Mouse (Mus musculus): ENCODE results near the gene Kdm2b. TPM values are rescaled to one million over a fixed set of nuclear protein-coding genes. Genes with fewer than 3 reads are reported as not detected.

Gene Kdm2b
- total and polyA plus RNA-seq, 3 experiments = 29.2 to 48.9 TPM; not detected in 1

DNA sequence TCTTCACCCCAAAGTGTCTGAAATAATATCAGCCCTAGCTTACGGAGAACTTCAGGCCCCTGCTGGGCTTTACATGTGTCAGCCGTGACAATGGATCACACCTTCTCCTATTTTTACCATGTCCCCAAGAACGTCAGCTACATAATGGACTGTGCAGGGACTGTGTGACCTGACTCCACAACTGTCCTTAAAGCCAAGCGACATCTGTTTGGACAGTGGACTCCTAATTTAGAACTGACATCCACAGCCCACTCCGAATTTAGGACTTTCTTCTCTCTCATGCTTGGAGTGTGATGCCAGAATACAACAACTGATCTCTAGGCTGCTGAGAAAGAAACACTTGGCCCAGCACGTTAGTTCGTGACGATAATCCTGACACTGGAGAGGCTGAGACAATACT is 62.5 kb downstream of the Kdm2b start:
- Histone ChIP-seq H3K79me2 (ENCODE audit: control insufficient read depth, insufficient read depth, low read length, poor library complexity) (no peaks in the 10 kb centered on the region), H3K36me3 (ENCODE audit: control insufficient read depth in 1 of 2, insufficient read depth in 2 of 2, low read length in 2 of 2) (no peaks in the 10 kb centered on the region; a peak in 1 of 4 replicates), H3K9me3 (replicated peaks; ENCODE audit: insufficient read depth, low read length) (no peaks in the 10 kb centered on the region), H3K9ac (ENCODE audit: control insufficient read depth, low read depth, low read length, poor library complexity, severe bottlenecking) (no peak overlapping the region), H3K27me3 (ENCODE audit: control insufficient read depth in 1 of 2, insufficient read depth in 2 of 2, low read length in 2 of 2) (no peaks in the 10 kb centered on the region), H3K4me1 (ENCODE audit: control insufficient read depth in 1 of 2, insufficient read depth in 2 of 2, low read length in 2 of 2) (peaks cover 0 to 11% of the 10 kb centered on the region in 2 experiments; a peak in 2 of 4 replicates), H3K4me3 (ENCODE audit: control insufficient read depth in 1 of 2, insufficient read depth in 1 of 2, low read depth in 2 of 2, low read length in 2 of 2) (no peak overlapping the region), H3K27ac (ENCODE audit: control insufficient read depth, low read depth, low read length) (no peak overlapping the region)
- no peak for DNase-seq (ENCODE audit: low read depth, low spot score)
- no peak for TF ChIP-seq CHD2 (IDR thresholded peaks at IDR 0.05; ENCODE audit: low read length)
- no peak for TF ChIP-seq MAFK (IDR thresholded peaks at IDR 0.05; ENCODE audit: borderline replicate concordance, low read depth, low read length)
- TF ChIP-seq USF1 (IDR thresholded peaks at IDR 0.05; ENCODE audit: low read depth, low read length) = no peak
- TF ChIP-seq NELFE (IDR thresholded peaks at IDR 0.05; ENCODE audit: low read depth, low read length) = no peak
- TF ChIP-seq ETS1 (IDR thresholded peaks at IDR 0.05; ENCODE audit: low read depth, low read length) = no peak
- TF ChIP-seq MYC (IDR thresholded peaks at IDR 0.05; ENCODE audit: low read depth, low read length) = no peak
- no peak for TF ChIP-seq ZKSCAN1 (IDR thresholded peaks at IDR 0.05; ENCODE audit: low read depth, low read length)
- TF ChIP-seq TBP (IDR thresholded peaks at IDR 0.05; ENCODE audit: low read depth, low read length) = no peak
- no peak for TF ChIP-seq GABPA (IDR thresholded peaks at IDR 0.05; ENCODE audit: low read depth, low read length)
- no peak for TF ChIP-seq POLR2AphosphoS2 (IDR thresholded peaks at IDR 0.05; ENCODE audit: low read length)
- TF ChIP-seq CTCF (IDR thresholded peaks at IDR 0.05 in 2 of 3, conservative IDR thresholded peaks at IDR 0.05 in 1 of 3; ENCODE audit: control insufficient read depth in 1 of 3, insufficient read depth in 1 of 3, low read depth in 2 of 3, low read length in 3 of 3, poor library complexity in 1 of 3, severe bottlenecking in 1 of 3) = no peak
- TF ChIP-seq NRF1 (IDR thresholded peaks at IDR 0.05; ENCODE audit: insufficient read depth, low read depth, low read length, poor library complexity, severe bottlenecking) = no peak
- TF ChIP-seq TAL1 (IDR thresholded peaks at IDR 0.05; ENCODE audit: low read length) = no peak
- TF ChIP-seq RAD21 (IDR thresholded peaks at IDR 0.05; ENCODE audit: low read depth, low read length) = no peak
- no peak for TF ChIP-seq BHLHE40 (IDR thresholded peaks at IDR 0.05; ENCODE audit: borderline replicate concordance, low read depth, low read length)
- no peak for TF ChIP-seq MAX (IDR thresholded peaks at IDR 0.05; ENCODE audit: low read length)
- no peak for TF ChIP-seq USF2 (IDR thresholded peaks at IDR 0.05; ENCODE audit: borderline replicate concordance in 1 of 2, insufficient read depth in 1 of 2, low read depth in 1 of 2, low read length in 2 of 2)

DNA sequence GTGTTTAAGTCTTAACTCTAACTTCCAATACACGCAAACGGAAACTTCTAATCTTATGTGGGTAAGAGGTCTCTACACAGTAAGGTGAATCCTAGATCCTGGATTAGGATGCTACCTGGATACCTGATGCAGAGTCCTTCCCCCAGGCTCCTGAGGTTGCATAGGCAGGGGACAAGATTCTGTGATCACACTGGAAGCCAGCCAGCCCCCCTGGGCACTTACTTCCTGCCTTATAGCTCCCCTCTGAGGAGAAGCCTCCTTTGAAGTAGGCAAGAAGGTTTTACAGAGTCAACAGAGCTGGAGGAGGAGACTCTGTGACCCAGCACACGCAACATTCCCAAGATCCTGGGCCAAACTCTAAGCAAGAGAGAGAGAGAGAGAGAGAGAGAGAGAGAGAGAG is 63.3 kb downstream of the Kdm2b start:
- no peak overlapping the region for H3K4me3 ChIP-seq (ENCODE audit: control insufficient read depth in 1 of 2, insufficient read depth in 1 of 2, low read depth in 2 of 2, low read length in 2 of 2)
- H3K27me3 ChIP-seq (ENCODE audit: control insufficient read depth in 1 of 2, insufficient read depth in 2 of 2, low read length in 2 of 2) = no peaks in the 10 kb centered on the region
- no peaks in the 10 kb centered on the region; a peak in 1 of 4 replicates for H3K36me3 ChIP-seq (ENCODE audit: control insufficient read depth in 1 of 2, insufficient read depth in 2 of 2, low read length in 2 of 2)
- H3K4me1 ChIP-seq (ENCODE audit: control insufficient read depth in 1 of 2, insufficient read depth in 2 of 2, low read length in 2 of 2) = peaks cover 0 to 11% of the 10 kb centered on the region in 2 experiments; a peak in 2 of 4 replicates
- TF ChIP-seq MEF2A (IDR thresholded peaks at IDR 0.05; ENCODE audit: extremely low read depth, insufficient replicate concordance, low read depth, low read length, poor library complexity, severe bottlenecking) = no peak
- DNase-seq (ENCODE audit: low read depth, low spot score) = peak; percentile 16
- no peak overlapping the region for H3K27ac ChIP-seq (ENCODE audit: control insufficient read depth, low read depth, low read length)
- H3K9me3 ChIP-seq (replicated peaks; ENCODE audit: insufficient read depth, low read length) = no peaks in the 10 kb centered on the region
- no peaks in the 10 kb centered on the region for H3K79me2 ChIP-seq (ENCODE audit: control insufficient read depth, insufficient read depth, low read length, poor library complexity)
- no peak overlapping the region for H3K9ac ChIP-seq (ENCODE audit: control insufficient read depth, low read depth, low read length, poor library complexity, severe bottlenecking)

All from MEL (cell line).